Mouse (Mus musculus) embryonic facial prominence, embryonic 12.5 days (tissue): ENCODE measurements at regions not wholly inside any gene's neighbourhood (a gene's known extent, or its start where the extent isn't known, plus 50 kb on each side); places are given as distances from the start of the nearest gene placed in this dataset.
"Not testable (repeated sequence)": the region's sequence is repeated elsewhere in the genome, so short reads cannot be mapped to it uniquely, and the experiment has no call there.

Experiments used
- ATAC-seq: fragments of 200-750 bp; cut with Nextera tagmentation; 2 replicates; pipeline ENCODE4 v1.8.0; 2017; ENCODE audit not compliant: insufficient number of reproducible peaks, insufficient read depth, low FRiP score, low TSS enrichment
- H3K27ac ChIP-seq: fragments of 300-500 bp; sonication (generic); 2 replicates; pipeline ENCODE4 v1.5.1; 2016; ENCODE audit warnings: mild to moderate bottlenecking
- H3K27me3 ChIP-seq: fragments of 300-500 bp; sonication (generic); 2 replicates; pipeline ENCODE4 v1.6.1; 2016; ENCODE audit warnings: mild to moderate bottlenecking, moderate library complexity
- H3K36me3 ChIP-seq: fragments of 300-500 bp; sonication (generic); 2 replicates; pipeline ENCODE4 v1.6.1; 2016; ENCODE audit warnings: mild to moderate bottlenecking
- H3K4me1 ChIP-seq: fragments of 300-500 bp; sonication (generic); 2 replicates; pipeline ENCODE4 v1.6.1; 2016
- H3K4me2 ChIP-seq: fragments of 300-500 bp; sonication (generic); replicated peaks from 2 replicates; pipeline ENCODE4 v1.6.1; 2016; ENCODE audit warnings: mild to moderate bottlenecking, moderate library complexity
- H3K4me3 ChIP-seq: fragments of 300-500 bp; sonication (generic); 2 replicates; pipeline ENCODE4 v1.5.1; 2016; ENCODE audit warnings: mild to moderate bottlenecking
- H3K9ac ChIP-seq: fragments of 300-500 bp; sonication (generic); 2 replicates; pipeline ENCODE4 v1.6.1; 2016; ENCODE audit warnings: mild to moderate bottlenecking, moderate library complexity
- H3K9me3 ChIP-seq: fragments of 300-500 bp; sonication (generic); 2 replicates; pipeline ENCODE4 v1.6.1; 2016; ENCODE audit warnings: mild to moderate bottlenecking, moderate library complexity
- WGBS: fragments of 180-500 bp; shearing (Covaris S2); methylation state at CpG from one replicate; pipeline ENCODE4 v1.1.7; 2016; 5-methylcytosine and 5-hydroxymethylcytosine counted together

- Histone ChIP-seq H3K27me3 (no peaks in the 10 kb centered on the region), H3K4me1 (no peaks in the 10 kb centered on the region), H3K9me3 (no peaks in the 10 kb centered on the region), H3K4me2 (peak overlapping the region; percentile 31), H3K4me3 (0 out of 2 replicates have a peak overlapping the region, but pooled peaks have one; percentile 9), H3K27ac (no peak overlapping the region), H3K36me3 (no peaks in the 10 kb centered on the region), H3K9ac (no peak overlapping the region)
- 10% methylated on average over 6 of the region's 7 CpGs for WGBS
- peak; percentile 88 for ATAC-seq
Measured at GRCm38 (mm10) chrX:15322207-15322839, 1111.4 kb downstream of the H2al1n start.

- Histone ChIP-seq H3K4me1 (no peaks in the 10 kb centered on the region), H3K4me3 (no peak overlapping the region), H3K27ac (no peak overlapping the region), H3K27me3 (no peaks in the 10 kb centered on the region), H3K36me3 (no peaks in the 10 kb centered on the region), H3K9ac (no peak overlapping the region), H3K9me3 (no peaks in the 10 kb centered on the region), H3K4me2 (peak overlapping the region; percentile 31; the same call in 1 of the 2 replicates)
- no peak for ATAC-seq
- WGBS, result 40% methylated on average over 5 of the region's 5 CpGs
Measured at GRCm38 (mm10) chrX:15322958-15323357, 1112.0 kb downstream of the H2al1n start.

- not testable (repeated sequence) for H3K36me3 ChIP-seq, H3K4me3 ChIP-seq, H3K9me3 ChIP-seq, H3K27ac ChIP-seq, H3K4me2 ChIP-seq, ATAC-seq, H3K4me1 ChIP-seq, H3K9ac ChIP-seq, H3K27me3 ChIP-seq
- 88% methylated on average over 6 of the region's 6 CpGs for WGBS
Measured at GRCm38 (mm10) chrX:15365135-15365534, 1154.2 kb downstream of the H2al1n start.
